Mouse (Mus musculus): ENCODE results near the gene Gm136.
A peak's percentile ranks its signal among the peaks of the same experiment; 100 is the strongest.
"Not testable (repeated sequence)": the region's sequence is repeated elsewhere in the genome, so short reads cannot be mapped to it uniquely, and the experiment has no call there.

DNA sequence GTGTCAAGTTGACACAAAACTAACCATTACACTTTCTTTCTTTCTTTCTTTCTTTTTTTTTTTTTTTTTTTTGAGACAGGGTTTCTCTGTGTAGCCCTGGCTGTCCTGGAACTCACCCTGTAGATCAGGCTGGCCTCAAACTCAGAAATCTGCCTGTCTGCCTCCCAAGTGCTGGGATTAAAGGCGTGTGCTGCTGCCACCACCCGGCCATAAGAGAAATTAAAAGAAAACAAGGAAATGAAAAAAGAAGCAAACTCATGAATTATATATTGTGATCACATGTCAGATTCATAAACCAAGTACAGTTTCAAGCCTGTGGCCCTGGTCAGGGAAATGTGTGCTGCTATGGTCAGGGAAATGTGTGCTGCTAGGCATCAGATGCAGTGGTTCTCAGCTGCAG is 22.6 kb downstream of the Gm136 start:
- not testable (repeated sequence) for TF ChIP-seq POLR2A (IDR thresholded peaks at IDR 0.05; ENCODE audit: borderline replicate concordance, extremely low read depth, low read depth, low read length)
- TF ChIP-seq CTCF (IDR thresholded peaks at IDR 0.05; ENCODE audit: insufficient read depth, low read length), result 0 out of 2 replicates have a peak, but pooled peaks have one; percentile 21

Measured in lung, adult 2 months (tissue).